Mouse (Mus musculus) G1E (cell line): ENCODE data around the gene Map1lc3a.

Source experiments
- CTCF ChIP-seq: IDR thresholded peaks from 2 replicates; pipeline ENCODE4 v1.5.1; 2012; ENCODE audit warnings: low read depth, low read length, inconsistent platforms, mixed read lengths
- GATA1 ChIP-seq: IDR thresholded peaks from 2 replicates; pipeline ENCODE4 v1.6.1; 2012; ENCODE audit warnings: borderline replicate concordance, low read length, inconsistent platforms, mixed read lengths

- TF ChIP-seq CTCF (no peak), GATA1 (no peak)
Measured at GRCm38 (mm10) chr2:155287456-155288250, 11.6 kb downstream of the Map1lc3a start.
